Mouse (Mus musculus): ENCODE results near the gene Nhsl1. TPM values are rescaled to one million over a fixed set of nuclear protein-coding genes. Genes with fewer than 3 reads are reported as not detected.
A peak's percentile ranks its signal among the peaks of the same experiment; 100 is the strongest.
"Not testable (repeated sequence)": the region's sequence is repeated elsewhere in the genome, so short reads cannot be mapped to it uniquely, and the experiment has no call there.

Gene Nhsl1
- polyA plus RNA-seq, 1 experiment from 2014 or later = 6.8 TPM

DNA sequence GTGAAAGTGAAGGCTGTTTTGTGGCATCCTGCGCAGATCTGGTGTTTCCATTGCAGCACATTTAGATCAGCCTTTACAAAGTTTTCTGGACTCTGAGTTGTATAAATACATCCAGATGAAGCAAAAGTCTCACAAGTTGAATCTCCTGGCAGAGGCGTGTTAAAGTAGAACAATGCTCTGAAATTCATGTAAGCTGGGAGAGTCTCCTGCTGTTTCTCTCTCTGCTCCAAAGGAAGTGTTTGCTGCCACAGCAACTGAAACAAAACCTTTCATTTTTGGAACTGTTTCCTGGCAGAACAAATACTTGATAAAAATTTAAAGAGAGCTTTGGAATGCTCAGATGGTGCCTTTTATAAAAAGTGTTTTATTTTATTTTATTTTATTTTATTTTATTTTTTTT, 118.8 kb downstream of the Nhsl1 start:
- DNase-seq (ENCODE audit: low spot score) = no peak

DNA sequence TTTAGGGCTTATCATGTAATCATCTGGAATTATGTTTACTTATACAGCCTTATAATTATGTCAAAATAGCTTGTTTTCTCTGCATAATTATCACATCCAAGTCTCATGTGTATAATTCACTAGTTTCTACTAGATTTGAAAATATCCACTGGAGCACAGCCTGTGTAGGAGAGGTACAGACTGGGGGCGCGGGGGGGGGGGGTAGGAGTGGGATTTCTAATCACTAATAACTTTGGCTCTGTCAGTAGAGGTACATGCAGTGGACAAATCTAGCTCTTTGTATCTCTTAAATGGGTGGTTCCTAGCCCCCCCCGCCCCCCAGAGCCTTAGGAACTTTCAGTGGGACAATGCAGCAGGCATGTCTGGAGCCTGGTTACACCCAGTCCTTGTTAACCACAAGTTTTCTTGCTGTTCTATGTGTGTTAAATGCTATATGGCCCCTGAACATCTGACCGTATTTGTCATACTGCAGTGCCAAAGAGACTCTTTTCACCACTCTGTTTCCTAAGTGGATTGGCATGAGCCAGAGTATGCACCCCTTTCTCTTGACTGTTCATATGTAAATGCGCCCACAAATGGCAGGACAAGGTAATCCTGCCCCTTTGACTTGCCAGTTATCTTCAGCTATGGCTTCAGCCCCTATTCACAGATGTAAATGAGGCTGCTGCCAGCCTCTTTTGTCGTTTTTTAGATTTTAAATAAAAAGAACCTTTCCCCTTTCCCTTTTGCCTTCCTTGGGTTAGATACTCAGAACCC, 127.0 kb downstream of the Nhsl1 start:
- no peak for DNase-seq (ENCODE audit: low spot score)

DNA sequence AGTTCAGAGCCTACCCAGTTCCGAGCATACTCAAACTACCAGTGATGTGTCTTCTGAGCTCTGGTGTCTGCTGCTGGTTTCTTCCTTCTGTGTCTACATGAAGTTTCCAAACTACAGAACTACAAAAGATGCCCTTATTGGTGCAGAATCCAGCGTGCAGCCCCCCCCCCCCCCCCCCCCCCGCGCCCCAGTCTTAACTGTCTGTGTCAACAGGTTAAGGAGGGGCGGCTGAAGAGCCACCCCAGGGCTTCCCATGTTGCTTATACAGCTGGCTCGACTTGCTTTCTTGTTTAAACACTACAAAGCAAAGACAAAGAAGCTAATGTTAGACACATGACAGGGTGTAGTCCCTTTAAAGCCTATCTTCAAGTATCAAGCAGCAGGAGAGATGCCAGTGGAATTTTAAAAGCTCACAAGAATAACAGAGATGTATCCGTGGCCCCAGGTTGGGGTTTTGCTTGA, 127.6 kb downstream of the Nhsl1 start:
- DNase-seq (ENCODE audit: low spot score) = peak; percentile 37

DNA sequence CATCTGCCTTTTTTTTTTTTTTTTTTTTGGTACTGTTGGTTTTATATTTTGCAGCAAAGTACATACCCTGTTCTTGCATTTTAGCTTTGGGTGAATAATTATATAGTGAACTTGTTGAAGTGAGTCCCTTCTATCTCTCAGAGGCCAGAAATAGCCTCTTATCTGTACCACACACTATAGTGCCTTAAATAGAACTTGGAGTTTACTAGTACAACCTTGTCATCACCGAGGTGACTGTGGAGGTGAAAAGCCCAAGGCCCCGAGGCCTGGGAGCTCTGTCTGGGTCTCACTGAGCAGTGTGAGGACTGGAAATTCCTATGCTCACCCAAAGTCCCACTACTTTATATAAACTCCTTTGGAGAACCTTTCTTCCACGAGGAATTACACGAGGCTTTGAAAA, 128.5 kb downstream of the Nhsl1 start:
- DNase-seq (ENCODE audit: low spot score) = no peak

DNA sequence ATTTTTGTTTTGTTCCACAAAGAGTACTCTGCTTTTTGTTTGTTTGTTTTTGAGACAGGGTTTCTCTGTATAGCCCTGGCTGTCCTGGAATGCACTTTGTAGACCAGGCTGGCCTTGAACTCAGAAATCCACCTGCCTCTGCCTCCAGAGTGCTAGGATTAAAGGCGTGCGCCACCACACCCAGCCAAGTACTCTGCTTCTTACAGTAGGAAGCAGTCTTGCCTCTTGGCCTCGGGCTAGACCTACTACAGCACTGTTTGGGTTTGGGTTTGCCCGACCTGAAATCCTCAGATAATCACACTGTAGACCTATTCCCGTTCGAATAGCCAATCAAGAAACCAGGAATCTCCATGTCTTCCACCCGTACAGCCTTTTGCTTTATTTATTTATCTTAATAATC, 130.1 kb downstream of the Nhsl1 start:
- DNase-seq (ENCODE audit: low spot score) = not testable (repeated sequence)

DNA sequence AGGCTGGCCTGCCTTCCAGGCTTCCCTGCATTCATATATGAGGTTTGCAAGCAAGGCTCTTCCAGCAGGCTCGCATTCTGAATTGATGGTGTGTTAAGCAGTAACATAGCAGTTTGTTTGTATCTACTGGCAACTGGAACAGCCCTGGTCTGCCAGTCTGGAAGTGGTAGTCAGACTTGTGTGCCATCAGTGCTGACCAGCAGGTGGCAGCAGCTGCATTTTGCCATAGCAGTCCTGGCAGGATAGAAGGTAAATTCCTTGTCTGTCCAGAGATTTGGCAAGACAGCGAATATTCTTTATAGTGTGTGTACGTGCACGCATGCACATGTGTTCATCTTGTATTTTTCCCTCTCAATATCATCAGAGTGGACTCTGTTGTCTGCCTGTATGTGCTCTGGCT, 134.6 kb downstream of the Nhsl1 start:
- DNase-seq (ENCODE audit: low spot score) = peak; percentile 76

DNA sequence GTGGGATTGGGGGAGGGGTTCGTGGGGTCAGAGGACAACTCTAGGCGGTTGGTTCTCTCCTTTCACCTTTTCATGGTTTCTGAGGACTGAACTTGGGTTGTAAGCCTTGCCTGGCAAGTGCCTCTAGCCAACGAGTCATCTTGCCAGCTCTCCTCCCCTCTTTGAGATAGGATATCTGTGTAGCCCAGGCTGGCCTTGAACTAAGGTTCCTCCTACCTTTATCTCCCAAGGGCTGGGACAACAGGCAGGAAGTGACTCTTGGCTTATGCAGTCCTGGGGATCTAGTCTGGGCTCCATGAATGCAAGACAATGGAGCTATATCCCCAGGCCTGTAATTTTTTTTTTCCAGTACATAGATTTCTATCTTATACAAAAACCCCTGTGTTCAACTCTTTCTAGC, 135.4 kb downstream of the Nhsl1 start:
- DNase-seq (ENCODE audit: low spot score) = no peak

DNA sequence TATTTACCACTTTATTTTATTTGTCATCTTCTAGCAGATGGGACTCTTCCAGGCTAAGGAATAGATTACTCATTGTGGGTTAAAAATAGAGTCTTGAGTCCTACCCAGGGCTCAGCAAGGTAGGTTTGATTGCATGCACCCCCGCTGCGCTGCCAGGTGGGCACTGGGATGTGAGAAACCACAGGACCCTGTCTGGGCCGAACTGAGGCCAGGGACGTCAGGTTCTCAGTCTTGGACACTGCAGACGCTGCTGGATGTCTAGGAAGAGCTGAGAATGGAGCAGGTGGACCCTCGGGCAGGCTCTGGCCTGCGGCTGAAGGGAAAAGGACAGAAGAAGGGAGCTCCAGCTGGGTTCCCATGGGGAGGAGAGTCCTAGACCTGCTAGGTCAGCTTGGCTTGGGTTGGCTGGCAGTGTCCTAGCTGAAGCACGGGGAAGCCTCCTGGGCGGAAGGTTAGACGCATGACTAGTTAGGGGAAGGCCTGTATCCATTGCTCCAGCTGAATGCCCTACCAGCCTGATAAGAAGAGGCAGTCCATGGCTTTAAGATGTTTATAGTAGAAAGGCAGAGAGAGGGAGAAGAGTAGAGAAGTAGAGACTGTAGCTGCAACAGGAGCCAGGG, 136.6 kb downstream of the Nhsl1 start:
- DNase-seq (ENCODE audit: low spot score) = no peak

DNA sequence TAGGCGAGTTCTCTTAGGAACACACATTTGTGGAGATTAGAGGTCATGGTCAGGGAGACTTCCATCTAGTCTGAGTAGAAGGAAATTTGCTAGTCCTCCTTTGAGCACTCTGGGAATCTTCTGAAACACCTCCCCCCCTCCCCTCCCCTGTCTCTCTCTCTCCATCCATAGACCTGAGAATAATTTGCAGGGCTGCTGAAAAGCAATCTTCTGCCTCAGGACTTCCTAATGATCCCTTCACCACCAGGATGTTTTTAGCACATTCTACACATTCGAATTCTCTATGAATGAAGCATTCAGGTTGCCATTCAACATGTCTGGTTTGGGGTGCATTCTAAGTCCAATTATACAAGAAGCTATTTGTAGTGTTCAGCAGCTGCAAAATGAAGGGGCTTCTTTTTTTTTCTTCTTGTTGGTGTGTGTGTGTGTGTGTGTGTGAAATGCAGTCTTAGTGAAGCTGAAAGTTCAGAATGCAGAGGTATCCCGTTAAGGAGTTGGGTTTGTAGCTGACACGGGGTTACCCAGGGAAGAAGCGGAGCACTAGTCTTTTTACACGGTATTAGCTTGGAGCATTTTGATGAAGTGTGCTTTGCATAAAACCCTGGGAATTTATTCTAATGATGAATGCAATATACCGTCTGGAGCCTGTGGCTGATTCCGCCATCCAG, 139.2 kb downstream of the Nhsl1 start:
- no peak for DNase-seq (ENCODE audit: low spot score)

DNA sequence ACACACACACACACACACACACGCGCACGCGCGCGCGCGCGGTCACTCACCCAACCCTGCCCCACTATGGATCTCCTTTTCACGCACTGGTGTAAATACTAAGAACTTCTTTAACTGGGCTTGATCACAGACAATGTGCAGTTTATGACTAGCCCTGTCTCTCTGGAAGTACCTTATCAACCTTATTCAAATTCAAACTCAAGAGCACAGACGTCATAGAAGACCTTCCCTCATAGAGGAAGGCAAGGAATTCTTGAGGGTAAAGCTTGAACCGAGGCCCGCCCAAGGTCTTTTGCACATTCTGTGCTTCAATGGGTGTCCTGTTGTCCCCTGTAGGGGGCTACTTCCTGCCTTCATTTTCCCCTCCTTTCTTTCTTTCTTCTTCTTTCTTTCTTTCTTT, 142.6 kb downstream of the Nhsl1 start:
- DNase-seq (ENCODE audit: low spot score) = no peak

DNA sequence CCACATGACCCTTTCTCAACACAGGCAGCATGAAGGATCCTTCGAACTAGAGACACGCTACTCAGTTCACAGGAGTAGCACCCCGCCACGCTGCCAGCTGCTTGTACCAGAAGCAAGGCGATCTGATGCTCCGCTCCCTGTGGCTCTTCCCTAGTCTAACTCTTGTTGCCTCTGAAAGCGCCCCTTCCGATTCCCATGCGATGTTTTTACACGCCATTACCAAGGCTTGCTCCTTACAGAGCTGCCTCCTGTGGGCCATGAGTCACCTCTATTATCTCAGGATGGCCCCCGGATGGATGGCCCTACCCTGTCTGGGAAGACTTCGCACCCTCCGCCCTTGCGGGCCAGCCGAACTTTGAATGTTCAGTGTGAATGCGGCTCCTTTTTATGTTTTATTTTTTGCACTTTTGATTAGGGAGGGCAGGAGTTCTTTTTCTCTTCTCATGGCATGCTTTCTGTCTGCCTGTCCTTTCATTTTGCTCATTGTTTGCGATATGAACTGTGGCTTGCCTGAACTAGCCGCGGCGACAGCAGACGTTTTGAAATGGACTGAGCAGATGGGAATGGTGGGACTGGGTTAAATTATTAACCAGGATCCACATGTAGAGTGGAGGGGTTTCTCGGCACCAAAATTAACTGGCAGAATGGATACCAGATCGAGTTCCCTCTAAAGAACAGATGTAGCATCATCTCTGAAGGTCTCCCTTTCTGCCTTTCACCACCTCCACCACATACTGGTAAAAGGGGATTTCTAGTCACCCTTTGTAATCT, 144.5 kb downstream of the Nhsl1 start:
- no peak for DNase-seq (ENCODE audit: low spot score)

DNA sequence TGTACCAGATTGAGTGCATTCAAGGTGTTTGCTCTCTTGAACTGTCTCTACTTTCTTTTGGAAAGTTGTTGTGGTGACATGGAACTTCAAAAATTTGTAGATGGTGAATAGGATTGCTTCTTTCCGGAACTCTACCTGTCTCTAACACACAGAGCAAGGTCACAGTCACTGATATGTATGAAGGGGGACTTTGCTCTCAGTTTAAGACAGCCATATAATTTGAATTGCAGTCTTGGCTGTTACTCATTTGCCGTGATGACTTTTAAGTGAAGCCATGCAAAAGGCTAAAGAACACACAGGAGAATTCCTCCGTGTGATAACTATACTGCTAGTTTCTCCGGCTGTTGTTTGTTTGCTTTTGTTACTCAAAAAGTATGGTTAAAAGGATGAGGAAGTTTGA, 149.6 kb downstream of the Nhsl1 start:
- no peak for DNase-seq (ENCODE audit: low spot score)

DNA sequence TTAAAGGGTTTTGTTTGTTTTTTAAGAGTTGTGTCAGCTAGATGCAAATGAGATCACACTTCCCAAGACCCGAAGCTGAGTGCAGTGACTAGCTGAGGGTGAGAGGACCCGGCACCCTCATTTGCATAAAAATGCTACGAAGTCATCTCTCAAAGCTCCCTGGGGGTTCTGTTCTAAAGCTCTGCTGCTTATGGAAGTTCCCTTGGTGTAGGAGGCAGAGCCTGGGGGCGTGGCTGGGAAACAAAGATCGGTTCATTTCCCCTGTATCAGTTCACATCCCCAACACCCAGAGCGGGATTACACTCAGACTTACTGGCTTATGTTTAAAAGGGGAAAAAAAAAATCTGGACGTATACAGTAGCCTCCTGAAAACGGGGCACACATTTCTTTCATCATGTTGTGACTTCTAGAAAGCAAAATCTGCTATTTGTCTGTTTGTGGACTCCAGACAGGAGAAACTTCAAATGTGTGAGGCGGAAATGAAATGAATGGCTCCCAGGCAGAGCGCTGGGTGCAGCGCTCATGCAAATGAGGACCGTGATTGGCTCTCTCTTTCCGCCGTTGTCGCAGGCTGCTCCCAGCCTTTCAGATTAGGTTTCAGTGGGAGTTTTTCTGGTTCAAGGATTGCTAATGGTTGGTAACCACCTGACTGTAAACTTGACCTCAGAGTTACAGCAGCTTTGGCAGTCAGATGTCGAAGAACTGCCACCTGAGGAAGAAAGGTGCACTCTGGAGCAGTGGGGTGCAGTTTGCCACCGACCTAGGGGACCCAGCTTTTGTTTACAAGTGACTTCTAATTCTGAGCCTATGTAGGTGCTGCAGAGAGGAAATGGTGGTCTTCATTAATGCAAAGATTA, 150.7 kb downstream of the Nhsl1 start:
- peak; percentile 66 for DNase-seq (ENCODE audit: low spot score)

DNA sequence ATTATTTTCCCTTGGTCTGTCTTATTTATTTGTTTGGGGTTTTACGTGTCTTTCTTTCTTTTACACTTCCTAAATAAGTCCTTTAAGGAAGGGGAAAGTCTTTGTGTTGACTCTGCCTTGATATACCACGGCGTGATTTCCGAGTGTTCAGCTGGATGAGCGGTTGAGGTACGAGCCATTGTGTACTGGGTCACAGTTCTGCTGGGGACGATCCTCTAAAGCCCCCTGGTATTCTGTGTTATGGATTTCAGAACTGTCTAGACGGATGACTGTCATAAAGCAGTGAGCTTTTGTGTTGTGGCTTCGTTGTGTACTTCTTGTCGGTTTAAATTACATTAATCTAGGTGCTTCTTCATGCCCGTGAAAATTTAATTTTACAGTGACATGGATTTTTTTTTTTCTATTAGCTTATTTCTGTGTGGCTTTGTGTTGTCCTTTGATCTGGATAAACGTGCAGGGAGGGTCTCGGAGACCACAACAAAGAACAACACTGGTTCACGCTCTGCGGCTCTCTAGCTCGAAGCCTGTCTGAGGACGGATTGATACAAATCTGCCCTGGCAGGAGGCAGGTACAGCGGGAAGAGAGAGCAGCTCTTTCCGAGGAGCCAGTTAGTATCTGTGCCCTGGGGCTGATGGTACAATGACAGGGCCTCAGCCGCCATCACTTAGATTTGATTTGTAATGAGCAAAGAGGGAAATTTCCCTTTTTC, 151.7 kb downstream of the Nhsl1 start:
- peak; percentile 22 for DNase-seq (ENCODE audit: low spot score)

DNA sequence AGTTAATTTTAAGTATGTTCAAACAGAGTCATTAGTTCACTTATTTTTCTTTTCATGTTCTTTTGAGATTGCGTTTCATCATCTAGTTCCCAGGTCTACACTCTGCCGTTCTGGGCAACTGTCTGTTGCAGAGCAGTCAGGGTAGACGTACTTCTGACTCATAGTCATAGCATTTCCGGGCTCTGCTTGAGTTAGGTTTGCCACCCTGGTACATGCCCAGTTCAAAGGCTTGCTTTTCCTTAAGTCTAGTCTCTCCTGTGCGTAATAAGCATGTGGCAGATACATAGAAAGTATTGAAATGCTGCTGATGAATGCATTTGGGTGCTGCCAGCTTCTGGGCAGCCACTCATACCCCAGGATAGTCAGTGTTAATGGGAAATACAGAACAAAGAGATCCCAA, 152.9 kb downstream of the Nhsl1 start:
- DNase-seq (ENCODE audit: low spot score) = no peak

DNA sequence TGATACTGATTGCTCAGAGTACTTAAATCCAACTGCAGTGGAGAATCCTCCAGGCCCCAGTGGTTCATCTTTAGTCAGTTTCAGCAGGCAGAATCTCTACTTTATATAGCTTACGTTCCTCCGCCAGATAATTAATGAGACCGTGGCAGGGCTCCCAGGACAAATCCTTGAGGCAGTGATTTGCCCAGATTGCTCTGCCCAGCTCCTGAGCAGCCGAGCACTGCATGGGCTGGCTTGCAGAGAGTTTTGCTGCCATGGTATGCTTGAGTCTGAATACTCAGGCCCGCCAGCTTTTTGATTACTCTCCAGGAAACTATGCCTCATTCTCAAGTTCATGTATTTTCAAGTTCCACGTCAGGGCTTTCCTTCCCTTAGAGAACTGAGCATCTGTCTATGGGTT, 156.3 kb downstream of the Nhsl1 start:
- no peak for DNase-seq (ENCODE audit: low spot score)

DNA sequence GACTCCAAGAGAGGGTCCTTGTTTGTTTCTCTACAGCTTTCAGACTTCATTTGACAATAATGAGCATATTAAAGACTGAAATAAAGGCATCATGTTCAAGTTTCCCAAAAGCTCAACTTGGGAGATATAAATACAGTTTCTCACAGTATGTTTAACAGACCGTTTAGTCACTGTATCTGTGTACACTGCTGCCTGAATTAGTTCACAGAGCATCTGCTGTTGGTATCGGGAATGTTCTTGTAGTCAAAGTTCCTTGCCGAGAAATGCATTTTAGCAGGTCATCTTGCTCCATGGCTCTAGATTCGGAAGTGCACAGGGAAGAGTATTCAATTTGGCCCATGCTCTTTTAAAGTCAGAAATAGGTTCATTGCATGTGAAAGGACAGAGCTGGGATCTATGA, 159.5 kb downstream of the Nhsl1 start:
- no peak for DNase-seq (ENCODE audit: low spot score)

DNA sequence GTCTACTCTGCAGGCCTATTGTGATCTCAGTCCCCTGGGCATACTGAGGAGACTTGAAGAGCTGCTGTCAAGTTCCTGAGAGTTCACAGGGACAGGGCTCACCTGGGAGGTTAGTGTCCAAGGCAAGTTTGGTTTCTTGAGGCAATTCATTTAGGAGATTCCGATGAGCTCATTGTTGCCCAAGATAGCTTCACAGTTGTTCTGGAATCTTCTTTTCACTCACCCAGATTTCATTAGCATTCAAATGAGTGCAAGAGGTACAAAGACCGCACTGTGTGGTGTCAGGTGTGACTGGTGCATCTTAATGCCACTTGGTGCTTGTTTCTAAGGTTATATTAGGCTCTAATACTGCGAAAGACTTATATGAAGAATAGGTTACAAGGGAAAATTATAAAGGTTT, 160.5 kb downstream of the Nhsl1 start:
- no peak for DNase-seq (ENCODE audit: low spot score)

DNA sequence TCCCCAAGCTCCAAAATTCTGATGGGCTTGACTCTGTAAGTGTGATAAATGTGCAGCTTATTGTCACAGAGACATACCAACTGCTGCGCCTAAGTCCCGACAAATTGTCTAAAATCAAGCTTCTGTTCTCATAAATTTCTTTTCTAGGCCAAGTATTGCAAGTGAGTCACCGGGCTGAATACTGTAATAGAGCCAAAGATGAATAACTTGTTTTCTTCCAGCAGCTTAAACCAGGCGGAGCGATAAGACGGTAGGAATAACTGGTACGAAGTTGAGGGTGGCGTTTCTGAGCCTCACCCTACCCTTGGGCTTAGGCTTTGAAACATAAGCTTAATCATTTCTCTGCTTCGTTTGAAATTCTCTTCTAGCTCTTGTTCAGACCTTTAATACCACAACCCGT, 162.1 kb downstream of the Nhsl1 start:
- DNase-seq (ENCODE audit: low spot score) = no peak

DNA sequence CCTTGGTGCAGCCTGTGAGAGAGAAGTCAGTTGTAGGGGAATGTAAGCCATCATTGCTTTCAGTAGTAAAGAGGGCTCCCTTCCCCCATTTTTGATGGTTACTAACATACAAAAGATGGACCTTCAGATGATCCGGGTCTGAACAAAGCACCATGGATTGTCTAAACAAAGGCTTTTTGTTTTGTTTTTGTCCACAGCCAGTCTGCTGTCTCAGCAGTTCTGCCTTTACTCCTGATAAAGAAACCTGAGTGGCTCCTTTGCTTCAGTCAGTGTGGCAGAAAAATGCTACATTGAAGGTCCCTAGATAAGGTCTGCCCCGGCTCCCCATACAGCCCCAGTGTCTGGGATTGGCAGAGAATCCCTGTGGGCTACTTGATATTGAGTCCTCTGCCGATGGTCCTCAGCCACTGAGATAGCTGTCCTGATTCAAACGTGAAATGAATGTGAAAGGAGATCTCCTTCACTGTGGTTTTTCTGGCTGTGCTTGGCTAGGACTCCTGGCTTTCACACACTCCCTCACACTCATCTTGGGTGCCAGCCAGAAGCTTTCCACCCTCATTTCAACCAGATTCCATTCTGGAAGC, 163.9 kb downstream of the Nhsl1 start:
- no peak for DNase-seq (ENCODE audit: low spot score)

Data from thymus, postnatal 0 days (tissue).